Mouse (Mus musculus) liver, postnatal 0 days (tissue): ENCODE results near the gene Dock4. TPM values are rescaled to one million over a fixed set of nuclear protein-coding genes. Genes with fewer than 3 reads are reported as not detected.

ENCODE experiments used
- ATAC-seq: fragments of 200-750 bp; cut with Nextera tagmentation; 2 replicates; pipeline ENCODE4 v1.8.0; 2017; ENCODE audit warnings: mild to moderate bottlenecking, moderate library complexity
- DNase-seq: peaks from one replicate; pipeline ENCODE4 v3.0.0-alpha.2; 2016
- H3K27ac ChIP-seq: fragments of 300-500 bp; sonication (generic); 2 replicates; pipeline ENCODE4 v1.5.1; 2014; ENCODE audit warnings: antibody characterized with exemption, moderate library complexity, mild to moderate bottlenecking, low read depth
- H3K27me3 ChIP-seq: fragments of 300-500 bp; sonication (generic); 2 replicates; pipeline ENCODE4 v1.6.1; 2014; ENCODE audit warnings: low read length, control low read depth, mixed read lengths; ENCODE audit not compliant: insufficient read depth
- H3K36me3 ChIP-seq: fragments of 300-500 bp; sonication (generic); replicated peaks from 2 replicates; pipeline ENCODE4 v1.6.1; 2014; ENCODE audit warnings: mild to moderate bottlenecking, control low read depth, low read length, moderate library complexity, mixed read lengths; ENCODE audit not compliant: insufficient read depth
- H3K4me1 ChIP-seq: fragments of 300-500 bp; sonication (generic); 2 replicates; pipeline ENCODE4 v1.6.1; 2014; ENCODE audit warnings: antibody characterized with exemption, mild to moderate bottlenecking, control low read depth; ENCODE audit not compliant: insufficient read depth
- H3K4me2 ChIP-seq: fragments of 300-500 bp; sonication (generic); 2 replicates; pipeline ENCODE4 v1.6.1; 2014; ENCODE audit warnings: low read depth, mild to moderate bottlenecking, low read length, moderate library complexity, mixed read lengths
- H3K4me3 ChIP-seq: fragments of 300-500 bp; sonication (generic); 2 replicates; pipeline ENCODE4 v1.5.1; 2014; ENCODE audit warnings: low read depth, low read length
- H3K9ac ChIP-seq: fragments of 300-500 bp; sonication (generic); replicated peaks from 2 replicates; pipeline ENCODE4 v1.6.1; 2014; ENCODE audit warnings: mild to moderate bottlenecking, moderate library complexity
- H3K9me3 ChIP-seq: fragments of 300-500 bp; sonication (generic); 2 replicates; pipeline ENCODE4 v1.6.1; 2016; ENCODE audit warnings: mild to moderate bottlenecking, control low read depth, low read length, mixed read lengths
- CTCF ChIP-seq: sonication (generic); IDR thresholded peaks from 2 replicates; pipeline ENCODE4 v1.5.1; 2016; ENCODE audit warnings: antibody characterized with exemption, low read depth
- EP300 ChIP-seq: IDR thresholded peaks from 2 replicates; pipeline ENCODE4 v1.6.1; 2016; ENCODE audit warnings: antibody characterized with exemption, low read depth, mild to moderate bottlenecking
- whole genome bisulfite sequencing: fragments of 180-500 bp; shearing (Covaris S2); extraction: QIAGEN DNeasy Blood & Tissue Kit; methylation state at CpG from one replicate; pipeline ENCODE4 v1.1.7; 2014; ENCODE audit not compliant: insufficient replicate concordance; 5-methylcytosine and 5-hydroxymethylcytosine counted together
- polyA plus RNA-seq: library from polyadenylated mRNA; unstranded; fragments of >200 nt; fragmentation: Nextera tagmentation; extraction: Ambion mirVana; gene quantifications from 2 replicates; pipeline ENCODE4 v1.2.1, GENCODE M21; 2015

The Dock4 gene
- polyA plus RNA-seq, 1 experiment from 2014 or later, result 1.3 TPM

DNA sequence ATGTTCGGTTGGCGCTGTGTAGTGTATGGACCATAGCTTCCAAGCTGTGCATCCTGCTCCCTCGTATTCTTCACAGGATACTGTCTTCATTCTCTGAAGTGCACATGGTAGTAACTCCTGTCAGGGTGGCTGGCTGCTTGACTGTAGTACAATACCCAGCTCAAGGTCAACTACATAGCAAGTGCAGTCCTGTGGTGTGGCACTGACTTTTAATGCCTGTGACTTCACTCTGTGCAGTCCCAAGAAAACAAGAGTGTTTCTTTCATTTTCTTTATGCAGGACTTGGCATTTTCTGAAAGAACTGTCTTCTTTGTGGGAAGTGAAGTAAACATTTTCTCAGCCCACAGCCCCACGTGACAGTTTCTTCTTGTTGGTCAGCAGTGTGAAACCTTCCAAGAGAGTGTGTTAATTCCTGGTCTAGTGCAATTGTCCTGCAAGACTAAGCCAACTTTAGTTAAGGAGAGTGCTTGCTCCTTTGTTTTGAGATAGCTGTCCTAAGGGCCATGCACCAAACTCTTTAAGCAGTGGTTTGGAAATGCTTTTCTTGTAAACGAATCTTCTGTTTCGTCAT, 109.3 kb downstream of the Dock4 start:
- H3K9ac ChIP-seq, result no peak overlapping the region
- H3K27ac ChIP-seq, result no peak overlapping the region
- H3K4me1 ChIP-seq, result no peaks in the 10 kb centered on the region
- no peak for ATAC-seq
- no peak for TF ChIP-seq CTCF
- H3K27me3 ChIP-seq, result no peaks in the 10 kb centered on the region
- H3K36me3 ChIP-seq, result no peaks in the 10 kb centered on the region
- H3K4me2 ChIP-seq, result no peak overlapping the region
- H3K9me3 ChIP-seq, result no peaks in the 10 kb centered on the region
- no peak for DNase-seq
- 67% methylated on average over 6 of the region's 6 CpGs for WGBS
- no peak overlapping the region for H3K4me3 ChIP-seq

DNA sequence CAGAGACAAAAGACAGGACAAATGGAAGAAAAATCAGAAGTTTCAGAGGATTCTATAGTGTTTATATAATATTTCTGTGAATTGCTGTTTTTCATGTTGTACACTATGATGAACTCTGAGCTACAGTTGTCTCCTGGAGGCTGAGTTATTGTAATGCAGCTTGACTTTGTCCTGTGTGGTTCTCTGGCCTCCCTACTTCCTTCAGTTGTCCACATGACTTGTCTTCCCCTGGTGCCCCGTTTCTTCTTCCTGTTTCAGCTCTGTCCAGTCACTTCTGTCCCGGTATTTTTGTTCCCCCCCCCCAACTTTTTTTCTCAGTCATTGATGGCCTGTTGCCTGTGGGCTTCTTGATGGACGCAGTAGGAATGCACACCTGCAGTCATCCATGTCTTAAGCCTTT, 112.8 kb downstream of the Dock4 start:
- H3K4me2 ChIP-seq, result peak overlapping the region; percentile 36; the same call in 1 of the 2 replicates
- WGBS, result 31% methylated on average over 3 of the region's 3 CpGs

DNA sequence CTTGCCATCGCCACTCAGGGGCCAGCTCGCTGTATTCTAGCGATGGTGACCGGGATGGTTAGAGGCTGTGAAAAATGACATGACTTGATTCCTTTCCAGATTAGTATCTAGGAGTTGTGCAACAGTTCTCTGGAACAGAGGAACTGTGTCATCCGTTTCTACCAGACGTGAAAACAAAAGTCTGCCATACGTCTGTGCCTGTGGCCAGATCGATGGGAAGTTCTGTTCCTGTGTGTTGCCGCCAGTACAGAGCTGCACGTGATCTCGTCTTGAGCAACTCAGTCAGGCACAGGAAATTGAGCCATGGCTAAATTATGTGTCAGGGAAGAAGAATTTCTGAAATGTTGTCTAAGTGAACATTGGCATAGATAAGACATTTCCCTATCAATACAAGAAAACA, 113.4 kb downstream of the Dock4 start:
- 21% methylated on average over 11 of the region's 11 CpGs for WGBS
- peak overlapping the region; percentile 36; the same call in 1 of the 2 replicates for H3K4me2 ChIP-seq
- no peaks in the 10 kb centered on the region for H3K9me3 ChIP-seq
- H3K4me1 ChIP-seq, result 0 out of 2 replicates have a peak, but pooled peaks cover under 1% of the 10 kb centered on the region
- H3K27ac ChIP-seq, result peak overlapping the region; percentile 67
- ATAC-seq (peak; percentile 87), DNase-seq (peak; percentile 60)
- H3K36me3 ChIP-seq, result no peaks in the 10 kb centered on the region
- H3K9ac ChIP-seq, result no peak overlapping the region
- H3K4me3 ChIP-seq, result no peak overlapping the region
- H3K27me3 ChIP-seq, result no peaks in the 10 kb centered on the region
- TF ChIP-seq EP300 (peak; percentile 69), CTCF (no peak)

More for the DNA sequence above, 112.8 kb downstream of the Dock4 start:
- DNase-seq, result no peak
- TF ChIP-seq EP300, result no peak
- no peak for TF ChIP-seq CTCF
- Histone ChIP-seq H3K36me3 (no peaks in the 10 kb centered on the region), H3K9me3 (no peaks in the 10 kb centered on the region), H3K9ac (no peak overlapping the region), H3K4me3 (no peak overlapping the region), H3K27ac (peak overlapping the region; percentile 67), H3K4me1 (no peaks in the 10 kb centered on the region), H3K27me3 (no peaks in the 10 kb centered on the region)
- ATAC-seq, result peak; percentile 73

GRCm38 (mm10) chr12:40563703-40564102, 118.0 kb downstream of the Dock4 start:
- ATAC-seq (no peak), DNase-seq (no peak)
- Histone ChIP-seq H3K36me3 (no peaks in the 10 kb centered on the region), H3K9me3 (no peaks in the 10 kb centered on the region), H3K4me2 (no peak overlapping the region), H3K4me3 (no peak overlapping the region), H3K27ac (no peak overlapping the region), H3K4me1 (0 out of 2 replicates have a peak, but pooled peaks cover 4% of the 10 kb centered on the region), H3K27me3 (no peaks in the 10 kb centered on the region), H3K9ac (no peak overlapping the region)
- TF ChIP-seq CTCF (no peak), EP300 (no peak)
- 69% methylated on average over 1 of the region's 1 CpGs for WGBS

GRCm38 (mm10) chr12:40564261-40564660, 118.5 kb downstream of the Dock4 start:
- Histone ChIP-seq H3K9me3 (no peaks in the 10 kb centered on the region), H3K4me2 (no peak overlapping the region), H3K27ac (no peak overlapping the region), H3K36me3 (no peaks in the 10 kb centered on the region), H3K27me3 (no peaks in the 10 kb centered on the region), H3K4me1 (0 out of 2 replicates have a peak, but pooled peaks cover 4% of the 10 kb centered on the region), H3K9ac (no peak overlapping the region), H3K4me3 (no peak overlapping the region)
- TF ChIP-seq CTCF (no peak), EP300 (no peak)
- ATAC-seq (no peak), DNase-seq (no peak)
- 42% methylated on average over 2 of the region's 2 CpGs for WGBS

DNA sequence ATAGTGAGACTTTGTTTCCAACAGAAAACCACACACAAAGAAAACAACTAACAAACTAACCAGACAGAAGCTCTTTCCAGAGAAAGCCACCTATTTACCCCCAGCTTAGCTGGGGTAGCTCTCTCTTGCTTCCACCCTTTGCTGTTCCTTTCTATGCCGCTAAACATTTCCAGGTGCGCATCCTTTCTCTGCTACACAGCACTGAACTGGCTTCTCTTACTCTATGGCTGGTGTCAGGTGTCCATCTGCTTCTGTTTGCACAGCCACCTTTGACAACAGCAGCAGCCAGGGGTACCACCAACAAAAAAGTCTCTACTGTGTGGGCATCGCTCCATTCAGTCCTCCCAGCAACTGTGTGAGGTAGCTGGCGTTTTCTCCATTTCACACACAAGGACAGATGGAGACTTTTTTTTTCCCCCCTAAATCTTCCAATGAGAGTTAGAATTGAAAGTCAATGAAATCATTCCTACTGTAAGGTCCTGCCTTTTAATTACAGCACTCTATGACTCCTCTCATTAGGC, 122.7 kb downstream of the Dock4 start:
- 69% methylated on average over 4 of the region's 4 CpGs for WGBS
- no peak for ATAC-seq

More for the DNA sequence above, 122.7 kb downstream of the Dock4 start:
- TF ChIP-seq CTCF, result no peak
- no peak for TF ChIP-seq EP300
- Histone ChIP-seq H3K4me3 (no peak overlapping the region), H3K9me3 (no peaks in the 10 kb centered on the region), H3K4me2 (no peak overlapping the region), H3K4me1 (0 out of 2 replicates have a peak, but pooled peaks cover 7% of the 10 kb centered on the region), H3K36me3 (no peaks in the 10 kb centered on the region), H3K9ac (no peak overlapping the region), H3K27ac (no peak overlapping the region), H3K27me3 (no peaks in the 10 kb centered on the region)
- no peak for DNase-seq
